Mouse (Mus musculus): Measurements from ENCODE around the gene Gfy. TPM values are rescaled to one million over a fixed set of nuclear protein-coding genes. Genes with fewer than 3 reads are reported as not detected.

The Gfy gene
- polyA plus RNA-seq, 1 experiment from 2014 or later = not detected

DNA sequence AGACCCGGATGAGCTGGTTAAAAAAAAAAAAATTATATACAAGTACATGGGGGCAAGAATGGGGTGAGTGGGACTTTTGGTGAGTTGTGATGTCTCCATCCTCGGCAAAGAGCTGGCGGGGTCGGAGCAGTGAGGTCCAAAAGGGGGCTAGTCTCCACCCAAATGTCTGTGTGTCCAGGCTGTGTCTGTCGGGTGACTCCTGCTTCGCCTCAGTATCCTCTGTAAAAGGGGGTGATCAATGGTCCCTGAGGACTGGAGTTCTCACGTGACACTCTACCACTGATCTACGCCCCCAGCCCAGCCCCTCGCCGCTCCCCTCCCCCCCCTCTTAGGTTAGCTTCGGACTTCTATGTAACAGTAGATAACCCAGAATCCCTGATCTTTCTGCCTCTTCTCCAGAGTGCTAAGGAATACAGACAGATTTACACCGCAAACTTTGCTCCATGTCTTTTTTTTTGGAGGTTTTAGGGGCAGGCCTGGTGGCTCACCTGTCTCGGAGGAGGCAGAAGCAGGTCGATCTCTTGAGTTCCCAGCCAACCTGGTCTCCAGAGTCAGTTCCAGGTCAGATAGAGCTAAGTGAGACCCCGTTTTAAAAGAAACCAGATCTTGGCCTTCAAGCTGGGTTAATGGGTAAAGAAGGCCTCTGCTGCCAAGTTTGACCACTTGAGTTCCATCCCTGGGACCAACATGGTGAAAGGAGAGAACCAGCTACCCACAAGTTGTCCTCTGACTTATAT, 49.4 kb downstream of the Gfy start:
- Histone ChIP-seq H3K4me3 (replicated peaks; ENCODE audit: low read length) (peak overlapping the region; percentile 63), H3K9me3 (ENCODE audit: control insufficient read depth, low read length) (no peaks in the 10 kb centered on the region), H3K27ac (ENCODE audit: low read length) (peak overlapping the region; percentile 96), H3K36me3 (ENCODE audit: control insufficient read depth, insufficient read depth) (peaks cover 15% of the 10 kb centered on the region), H3K9ac (replicated peaks; ENCODE audit: low read depth, low read length) (peak overlapping the region; percentile 88), H3K4me1 (replicated peaks; ENCODE audit: control insufficient read depth, insufficient read depth, low read length) (peaks cover 26% of the 10 kb centered on the region), H3K4me2 (ENCODE audit: low read length) (peak overlapping the region; percentile 80), H3K27me3 (replicated peaks; ENCODE audit: control insufficient read depth, insufficient read depth, low read length) (peaks cover 2% of the 10 kb centered on the region; the same call in 1 of the 2 replicates)
- WGBS = 66% methylated on average over 15 of the region's 15 CpGs
- no peak for ATAC-seq

GRCm38 (mm10) chr7:45129318-45129717, 50.1 kb downstream of the Gfy start:
- Histone ChIP-seq H3K36me3 (ENCODE audit: control insufficient read depth, insufficient read depth) (peaks cover 15% of the 10 kb centered on the region), H3K27me3 (replicated peaks; ENCODE audit: control insufficient read depth, insufficient read depth, low read length) (no peaks in the 10 kb centered on the region), H3K27ac (ENCODE audit: low read length) (peak overlapping the region; percentile 96), H3K9me3 (ENCODE audit: control insufficient read depth, low read length) (no peaks in the 10 kb centered on the region), H3K4me1 (replicated peaks; ENCODE audit: control insufficient read depth, insufficient read depth, low read length) (peaks cover 31% of the 10 kb centered on the region), H3K4me2 (ENCODE audit: low read length) (peak overlapping the region; percentile 80), H3K4me3 (replicated peaks; ENCODE audit: low read length) (peak overlapping the region; percentile 63), H3K9ac (replicated peaks; ENCODE audit: low read depth, low read length) (peak overlapping the region; percentile 88)
- 1% methylated on average over 17 of the region's 17 CpGs for WGBS
- ATAC-seq = no peak

DNA sequence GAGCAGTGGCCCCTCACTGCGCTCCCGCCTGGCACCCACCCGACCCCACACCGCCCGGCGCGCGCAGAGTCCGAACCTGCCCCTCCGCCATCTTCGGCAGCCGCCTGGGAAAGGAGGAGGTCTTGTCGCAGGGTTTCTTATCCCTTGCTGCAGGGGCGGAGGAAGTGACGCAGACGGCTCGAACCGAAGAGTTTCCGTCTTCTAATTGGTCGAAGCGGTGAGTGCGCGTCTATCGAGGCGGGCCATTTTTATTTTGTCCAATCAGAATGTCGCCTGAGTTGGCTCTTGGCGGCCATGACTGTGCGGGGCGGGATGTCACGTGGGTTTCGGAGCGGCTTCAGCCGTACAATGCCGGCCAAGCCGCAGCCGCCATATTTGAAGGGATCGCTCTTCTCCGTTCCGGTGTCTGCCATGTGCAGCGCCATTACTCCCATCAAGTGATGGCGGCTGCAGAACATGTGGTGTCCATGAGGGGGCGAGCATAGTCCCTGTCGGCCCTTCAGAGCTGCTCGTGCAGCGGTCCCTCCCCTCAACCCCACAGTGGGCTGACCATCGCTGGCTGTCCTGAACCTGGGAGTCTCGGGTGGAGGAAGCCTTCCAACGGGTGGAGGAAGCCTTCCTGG, 50.6 kb downstream of the Gfy start, which contains the start of gene Rpl13a:
Rpl13a (minus strand) TSS at position 138 of the 623 bp plus-strand sequence.
- peak; percentile 93 for ATAC-seq
- no peaks in the 10 kb centered on the region for H3K9me3 ChIP-seq (ENCODE audit: control insufficient read depth, low read length)
- peak within 1 kb of the TSS; percentile 87 for H3K4me3 ChIP-seq (replicated peaks; ENCODE audit: low read length)
- H3K27me3 ChIP-seq (replicated peaks; ENCODE audit: control insufficient read depth, insufficient read depth, low read length) = no peaks in the 10 kb centered on the region
- H3K27ac ChIP-seq (ENCODE audit: low read length) = peak within 1 kb of the TSS; percentile 96
- peaks cover 15% of the 10 kb centered on the region for H3K36me3 ChIP-seq (ENCODE audit: control insufficient read depth, insufficient read depth)
- peak within 1 kb of the TSS; percentile 83 for H3K4me2 ChIP-seq (ENCODE audit: low read length)
- peak within 1 kb of the TSS; percentile 100 for H3K9ac ChIP-seq (replicated peaks; ENCODE audit: low read depth, low read length)
- under 1% methylated on average over 48 of the region's 48 CpGs for WGBS
- H3K4me1 ChIP-seq (replicated peaks; ENCODE audit: control insufficient read depth, insufficient read depth, low read length) = peaks cover 31% of the 10 kb centered on the region

DNA sequence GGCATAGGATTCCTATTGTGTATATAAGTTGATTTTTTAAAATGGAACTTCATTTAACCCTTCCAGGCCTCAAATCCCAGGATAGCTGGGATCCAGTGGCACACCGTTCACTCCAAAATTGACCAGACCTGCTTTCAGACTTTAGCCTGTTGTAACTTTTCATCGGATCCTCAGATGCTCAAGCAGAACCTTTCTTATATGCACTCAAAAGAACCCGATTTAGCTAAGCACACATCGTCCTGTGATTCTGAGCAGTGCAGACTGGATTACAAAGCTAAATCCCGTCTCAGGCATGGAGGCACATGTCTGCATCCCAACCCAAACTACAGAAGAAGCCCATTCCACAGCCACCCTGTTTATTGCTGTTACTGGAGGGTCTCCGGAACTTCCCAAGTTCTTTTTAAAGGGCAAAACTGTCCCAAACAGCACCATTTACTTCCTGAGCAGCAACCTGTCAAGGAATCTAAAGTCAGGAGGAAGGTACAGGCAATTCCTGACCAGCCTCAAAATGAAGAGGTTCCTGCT, 51.6 kb downstream of the Gfy start:
- no peak for ATAC-seq

DNA sequence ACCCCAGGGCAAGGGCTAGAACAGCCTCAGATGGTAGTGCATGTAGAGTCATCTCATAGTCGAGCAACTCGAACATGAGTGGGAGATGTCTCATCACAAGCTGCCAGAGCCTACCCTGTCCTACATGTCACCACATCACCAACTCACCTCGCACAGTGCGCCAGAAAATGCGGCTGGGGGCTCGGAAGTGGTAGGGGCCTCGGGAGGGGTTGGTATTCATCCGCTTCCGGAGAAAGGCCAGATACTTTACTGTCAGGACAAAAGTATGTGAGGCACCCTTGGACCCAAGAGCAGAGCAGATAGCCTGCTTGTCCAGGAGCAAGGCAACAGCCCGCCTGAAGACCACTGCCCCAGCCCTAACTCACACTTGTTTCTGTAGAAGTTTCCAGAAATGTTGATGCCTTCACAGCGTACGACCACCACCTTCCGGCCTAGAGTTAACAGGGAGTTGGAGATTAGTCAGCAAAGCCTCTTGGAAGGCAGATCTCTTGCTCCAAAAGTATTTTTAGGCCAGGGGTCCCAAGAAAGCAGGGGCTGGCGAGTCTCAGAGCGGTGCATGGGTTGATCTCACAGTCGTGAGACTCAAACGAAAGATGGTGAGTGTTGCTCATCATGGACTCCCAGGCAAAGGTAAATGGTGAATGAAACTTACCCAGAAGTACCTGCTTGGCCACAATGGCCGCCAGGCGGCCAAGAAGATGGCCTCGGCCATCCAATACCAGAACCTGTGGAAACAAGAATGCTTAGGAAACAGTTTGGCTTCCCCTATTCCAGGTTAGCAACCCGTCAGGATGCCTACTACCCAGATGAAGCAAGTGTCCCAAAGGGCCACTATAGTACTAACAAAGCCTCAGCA, 52.3 kb downstream of the Gfy start:
- Histone ChIP-seq H3K9ac (replicated peaks; ENCODE audit: low read depth, low read length) (peak overlapping the region; percentile 100), H3K27ac (ENCODE audit: low read length) (peak overlapping the region; percentile 35), H3K9me3 (ENCODE audit: control insufficient read depth, low read length) (no peaks in the 10 kb centered on the region), H3K36me3 (ENCODE audit: control insufficient read depth, insufficient read depth) (peaks cover 16% of the 10 kb centered on the region), H3K27me3 (replicated peaks; ENCODE audit: control insufficient read depth, insufficient read depth, low read length) (no peaks in the 10 kb centered on the region), H3K4me3 (replicated peaks; ENCODE audit: low read length) (peak overlapping the region; percentile 87), H3K4me1 (replicated peaks; ENCODE audit: control insufficient read depth, insufficient read depth, low read length) (peaks cover 44% of the 10 kb centered on the region), H3K4me2 (ENCODE audit: low read length) (peak overlapping the region; percentile 83)
- WGBS = 43% methylated on average over 21 of the region's 21 CpGs
- ATAC-seq = no peak

More for the DNA sequence above, 51.6 kb downstream of the Gfy start:
- Histone ChIP-seq H3K9ac (replicated peaks; ENCODE audit: low read depth, low read length) (peak overlapping the region; percentile 100), H3K4me2 (ENCODE audit: low read length) (peak overlapping the region; percentile 83), H3K27me3 (replicated peaks; ENCODE audit: control insufficient read depth, insufficient read depth, low read length) (no peaks in the 10 kb centered on the region), H3K4me1 (replicated peaks; ENCODE audit: control insufficient read depth, insufficient read depth, low read length) (peaks cover 38% of the 10 kb centered on the region), H3K27ac (ENCODE audit: low read length) (peak overlapping the region; percentile 86), H3K9me3 (ENCODE audit: control insufficient read depth, low read length) (no peaks in the 10 kb centered on the region), H3K36me3 (ENCODE audit: control insufficient read depth, insufficient read depth) (peaks cover 15% of the 10 kb centered on the region), H3K4me3 (replicated peaks; ENCODE audit: low read length) (peak overlapping the region; percentile 87)
- WGBS = under 1% methylated on average over 6 of the region's 6 CpGs

Small RNA genes lying within 50 kb of the gene (microRNA-seq; reads per million reads assigned to microRNA genes)
- gene Mir5121 (11.0 reads per million, percentile 30 among the genes with 10 or more reads in this experiment), gene Mir7055 (not detected)

Other genes starting within 250 kb of the Gfy start
- gene Tsks, start 236.4 kb downstream of the Gfy start, polyA plus RNA-seq (2015; fragmentation: Nextera tagmentation; extraction: Ambion mirVana) = 0.15 TPM in 1 of 2 replicates, not detected in the other
- gene Cpt1c, start 204.7 kb downstream of the Gfy start, polyA plus RNA-seq (2015; fragmentation: Nextera tagmentation; extraction: Ambion mirVana) = 49.1 and 63.9 TPM in 2 replicates
- 646 and 707 TPM in 2 replicates for gene Prmt1, start 193.0 kb downstream of the Gfy start, polyA plus RNA-seq (2015; fragmentation: Nextera tagmentation; extraction: Ambion mirVana)
- 56.2 and 60.6 TPM in 2 replicates for gene Irf3, start 181.9 kb downstream of the Gfy start, polyA plus RNA-seq (2015; fragmentation: Nextera tagmentation; extraction: Ambion mirVana)
- gene Bcl2l12, start 180.9 kb downstream of the Gfy start, polyA plus RNA-seq (2015; fragmentation: Nextera tagmentation; extraction: Ambion mirVana) = 15.3 and 16.0 TPM in 2 replicates
- gene Scaf1, start 163.2 kb downstream of the Gfy start, polyA plus RNA-seq (2015; fragmentation: Nextera tagmentation; extraction: Ambion mirVana) = 42.1 and 44.3 TPM in 2 replicates
- 10.1 and 12.0 TPM in 2 replicates for gene Rras, start 161.6 kb downstream of the Gfy start, polyA plus RNA-seq (2015; fragmentation: Nextera tagmentation; extraction: Ambion mirVana)
- gene Prr12, start 126.7 kb downstream of the Gfy start, polyA plus RNA-seq (2015; fragmentation: Nextera tagmentation; extraction: Ambion mirVana) = 15.2 and 17.3 TPM in 2 replicates
- 60.8 and 65.7 TPM in 2 replicates for gene Nosip, start 117.1 kb downstream of the Gfy start, polyA plus RNA-seq (2015; fragmentation: Nextera tagmentation; extraction: Ambion mirVana)
- gene Prrg2, start 116.9 kb downstream of the Gfy start, polyA plus RNA-seq (2015; fragmentation: Nextera tagmentation; extraction: Ambion mirVana) = 13.3 and 13.6 TPM in 2 replicates
- gene Rcn3, start 87.3 kb downstream of the Gfy start, polyA plus RNA-seq (2015; fragmentation: Nextera tagmentation; extraction: Ambion mirVana) = 50.8 and 66.2 TPM in 2 replicates
- gene Fcgrt, start 75.7 kb downstream of the Gfy start, polyA plus RNA-seq (2015; fragmentation: Nextera tagmentation; extraction: Ambion mirVana) = 17.7 and 24.4 TPM in 2 replicates
- gene Rps11, start 55.1 kb downstream of the Gfy start, polyA plus RNA-seq (2015; fragmentation: Nextera tagmentation; extraction: Ambion mirVana) = 860 and 958 TPM in 2 replicates
- 722 and 741 TPM in 2 replicates for gene Rpl13a, start 50.8 kb downstream of the Gfy start, polyA plus RNA-seq (2015; fragmentation: Nextera tagmentation; extraction: Ambion mirVana)
- gene Gm45713, start 43.3 kb downstream of the Gfy start, polyA plus RNA-seq (2015; fragmentation: Nextera tagmentation; extraction: Ambion mirVana) = not detected in 2 replicates
- gene Flt3l, start 43.1 kb downstream of the Gfy start, polyA plus RNA-seq (2015; fragmentation: Nextera tagmentation; extraction: Ambion mirVana) = 1.1 and 1.4 TPM in 2 replicates
- 84.2 and 90.2 TPM in 2 replicates for gene Pih1d1, start 25.3 kb downstream of the Gfy start, polyA plus RNA-seq (2015; fragmentation: Nextera tagmentation; extraction: Ambion mirVana)
- gene Aldh16a1, start 25.0 kb downstream of the Gfy start, polyA plus RNA-seq (2015; fragmentation: Nextera tagmentation; extraction: Ambion mirVana) = 19.3 and 20.9 TPM in 2 replicates
- gene Slc17a7, start 15.6 kb downstream of the Gfy start, polyA plus RNA-seq (2015; fragmentation: Nextera tagmentation; extraction: Ambion mirVana) = 20.1 and 22.8 TPM in 2 replicates
- 0.63 TPM in 1 of 2 replicates, not detected in the other for gene Pth2, start 1.4 kb upstream of the Gfy start, polyA plus RNA-seq (2015; fragmentation: Nextera tagmentation; extraction: Ambion mirVana)
- 0.58 and 0.95 TPM in 2 replicates for gene Ccdc155, start 25.3 kb upstream of the Gfy start, polyA plus RNA-seq (2015; fragmentation: Nextera tagmentation; extraction: Ambion mirVana)
- 1.1 and 2.2 TPM in 2 replicates for gene Dkkl1, start 32.6 kb upstream of the Gfy start, polyA plus RNA-seq (2015; fragmentation: Nextera tagmentation; extraction: Ambion mirVana)
- 73.1 and 79.5 TPM in 2 replicates for gene Tead2, start 36.2 kb upstream of the Gfy start, polyA plus RNA-seq (2015; fragmentation: Nextera tagmentation; extraction: Ambion mirVana)
- gene Cd37, start 59.5 kb upstream of the Gfy start, polyA plus RNA-seq (2015; fragmentation: Nextera tagmentation; extraction: Ambion mirVana) = 1.5 and 1.6 TPM in 2 replicates
- gene Slc6a16, start 61.5 kb upstream of the Gfy start, polyA plus RNA-seq (2015; fragmentation: Nextera tagmentation; extraction: Ambion mirVana) = 0.30 and 0.47 TPM in 2 replicates
- gene Slc6a21, start 97.9 kb upstream of the Gfy start, polyA plus RNA-seq (2015; fragmentation: Nextera tagmentation; extraction: Ambion mirVana) = not detected in 2 replicates
- gene Trpm4, start 154.2 kb upstream of the Gfy start, polyA plus RNA-seq (2015; fragmentation: Nextera tagmentation; extraction: Ambion mirVana) = 8.2 and 10.1 TPM in 2 replicates
- 0.60 TPM in 1 of 2 replicates, not detected in the other for gene Hrc, start 155.7 kb upstream of the Gfy start, polyA plus RNA-seq (2015; fragmentation: Nextera tagmentation; extraction: Ambion mirVana)
- 16.1 and 19.7 TPM in 2 replicates for gene Ppfia3, start 187.4 kb upstream of the Gfy start, polyA plus RNA-seq (2015; fragmentation: Nextera tagmentation; extraction: Ambion mirVana)
- gene Lin7b, start 191.0 kb upstream of the Gfy start, polyA plus RNA-seq (2015; fragmentation: Nextera tagmentation; extraction: Ambion mirVana) = 6.1 and 18.5 TPM in 2 replicates
- gene Snrnp70, start 216.2 kb upstream of the Gfy start, polyA plus RNA-seq (2015; fragmentation: Nextera tagmentation; extraction: Ambion mirVana) = 206 and 215 TPM in 2 replicates
- not detected in 2 replicates for gene Kcna7, start 226.1 kb upstream of the Gfy start, polyA plus RNA-seq (2015; fragmentation: Nextera tagmentation; extraction: Ambion mirVana)
- gene Ntf5, start 234.1 kb upstream of the Gfy start, polyA plus RNA-seq (2015; fragmentation: Nextera tagmentation; extraction: Ambion mirVana) = 0.10 TPM in 1 of 2 replicates, not detected in the other
- gene Lhb, start 241.3 kb upstream of the Gfy start, polyA plus RNA-seq (2015; fragmentation: Nextera tagmentation; extraction: Ambion mirVana) = 0.44 and 0.65 TPM in 2 replicates

All from forebrain, embryonic 16.5 days (tissue).